Mouse (Mus musculus) forebrain, embryonic 15.5 days (tissue): ENCODE data around the gene Atp1a3. TPM values are rescaled to one million over a fixed set of nuclear protein-coding genes. Genes with fewer than 3 reads are reported as not detected.
A peak's percentile ranks its signal among the peaks of the same experiment; 100 is the strongest.

Experiments
- ATAC-seq: fragments of 200-750 bp; cut with Nextera tagmentation; replicated peaks from 2 replicates; pipeline ENCODE4 v1.8.0; 2017; ENCODE audit warnings: mild to moderate bottlenecking, moderate TSS enrichment, moderate library complexity
- H3K27ac ChIP-seq: fragments of 300-500 bp; sonication (generic); replicated peaks from 2 replicates; pipeline ENCODE4 v1.5.1; 2015; ENCODE audit warnings: mild to moderate bottlenecking, inconsistent platforms
- H3K27me3 ChIP-seq: fragments of 300-500 bp; sonication (generic); 2 replicates; pipeline ENCODE4 v1.6.1; 2015; ENCODE audit warnings: inconsistent platforms
- H3K36me3 ChIP-seq: fragments of 300-500 bp; sonication (generic); 2 replicates; pipeline ENCODE4 v1.6.1; 2015; ENCODE audit warnings: mild to moderate bottlenecking, inconsistent platforms
- H3K4me1 ChIP-seq: fragments of 300-500 bp; sonication (generic); 2 replicates; pipeline ENCODE4 v1.6.1; 2015; ENCODE audit warnings: inconsistent platforms
- H3K4me2 ChIP-seq: fragments of 300-500 bp; sonication (generic); replicated peaks from 2 replicates; pipeline ENCODE4 v1.6.1; 2015; ENCODE audit warnings: mild to moderate bottlenecking, inconsistent platforms
- H3K4me3 ChIP-seq: fragments of 300-500 bp; sonication (generic); 2 replicates; pipeline ENCODE4 v1.5.1; 2015; ENCODE audit warnings: mild to moderate bottlenecking, inconsistent platforms
- H3K9ac ChIP-seq: fragments of 300-500 bp; sonication (generic); replicated peaks from 2 replicates; pipeline ENCODE4 v1.6.1; 2015; ENCODE audit warnings: mild to moderate bottlenecking, inconsistent platforms
- H3K9me3 ChIP-seq: fragments of 300-500 bp; sonication (generic); 2 replicates; pipeline ENCODE4 v1.6.1; 2016; ENCODE audit warnings: inconsistent platforms
- WGBS: fragments of 180-500 bp; shearing (Covaris S2); methylation state at CpG from one replicate; pipeline ENCODE4 v1.1.7; 2015; ENCODE audit warnings: mixed read lengths; 5-methylcytosine and 5-hydroxymethylcytosine counted together
- polyA plus RNA-seq: library from polyadenylated mRNA; unstranded; fragments of >200 nt; fragmentation: Nextera tagmentation; extraction: Ambion mirVana; gene quantifications from 2 replicates; pipeline ENCODE4 v1.2.1, GENCODE M21; 2015

Atp1a3 gene
- polyA plus RNA-seq, 1 experiment from 2014 or later: 191 TPM

DNA sequence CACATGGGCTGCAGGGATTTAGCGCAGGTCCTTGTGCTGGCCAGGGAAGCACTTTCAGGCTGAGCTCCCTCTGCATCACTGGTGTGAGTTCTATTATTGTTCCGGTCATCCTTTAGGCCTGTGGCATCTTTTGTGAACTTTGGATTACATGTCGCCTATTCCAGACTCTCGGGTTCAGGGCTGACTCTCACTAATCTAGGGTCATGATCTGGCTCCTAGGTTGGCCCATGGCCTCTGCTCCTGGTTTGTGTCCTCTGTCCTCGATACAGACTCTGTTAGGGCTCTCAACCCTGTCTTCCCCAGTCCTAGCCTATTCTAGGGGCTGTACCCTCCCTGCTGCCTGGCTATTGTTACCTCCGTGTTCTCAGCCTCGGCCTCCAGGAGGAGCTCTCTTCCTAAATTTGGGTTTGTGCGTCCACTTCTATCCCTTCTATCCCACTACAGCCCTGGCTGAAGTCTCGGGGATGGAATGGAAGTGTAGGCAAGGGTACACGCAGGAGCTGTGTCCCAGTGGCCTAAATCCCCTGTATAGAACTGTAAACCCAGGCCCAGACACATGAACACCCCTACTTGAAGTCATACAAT, 20.2 kb upstream of the Atp1a3 start:
- H3K9ac ChIP-seq: no peak overlapping the region
- H3K4me1 ChIP-seq: no peaks in the 10 kb centered on the region
- H3K4me3 ChIP-seq: no peak overlapping the region
- no peak overlapping the region for H3K4me2 ChIP-seq
- H3K27ac ChIP-seq: no peak overlapping the region
- no peak; the same call in 1 of the 2 replicates for ATAC-seq
- H3K9me3 ChIP-seq: no peaks in the 10 kb centered on the region
- H3K36me3 ChIP-seq: peaks cover 48% of the 10 kb centered on the region
- H3K27me3 ChIP-seq: no peaks in the 10 kb centered on the region
- 59% methylated on average over 10 of the region's 10 CpGs for WGBS

DNA sequence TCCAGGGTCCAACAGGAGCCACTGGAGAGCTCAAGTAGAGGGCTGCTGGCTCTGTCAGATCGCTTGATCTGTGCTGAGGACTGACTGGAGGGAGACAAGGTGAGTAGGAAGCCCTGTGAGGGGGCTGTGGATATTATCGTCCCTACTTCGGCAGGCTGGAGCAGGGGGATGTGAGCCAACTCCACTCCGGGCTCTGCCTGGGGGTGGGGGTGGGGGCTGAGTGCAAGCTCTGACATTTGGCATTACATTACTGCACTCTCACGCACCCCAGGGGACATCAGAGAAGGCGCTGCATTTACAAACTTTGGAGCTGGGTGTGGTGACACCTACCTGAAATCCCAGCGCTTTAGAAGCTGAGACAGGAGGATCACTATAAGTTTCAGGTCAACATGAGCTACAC, 5.8 kb upstream of the Atp1a3 start:
- no peak for ATAC-seq
- H3K9ac ChIP-seq: no peak overlapping the region
- no peak overlapping the region for H3K27ac ChIP-seq
- no peak overlapping the region for H3K4me3 ChIP-seq
- 78% methylated on average over 7 of the region's 7 CpGs for WGBS
- H3K9me3 ChIP-seq: no peaks in the 10 kb centered on the region
- peaks cover 6% of the 10 kb centered on the region; the same call in 1 of the 2 replicates for H3K27me3 ChIP-seq
- H3K36me3 ChIP-seq: peaks cover 32% of the 10 kb centered on the region
- no peak overlapping the region for H3K4me2 ChIP-seq
- H3K4me1 ChIP-seq: peaks cover 44% of the 10 kb centered on the region

DNA sequence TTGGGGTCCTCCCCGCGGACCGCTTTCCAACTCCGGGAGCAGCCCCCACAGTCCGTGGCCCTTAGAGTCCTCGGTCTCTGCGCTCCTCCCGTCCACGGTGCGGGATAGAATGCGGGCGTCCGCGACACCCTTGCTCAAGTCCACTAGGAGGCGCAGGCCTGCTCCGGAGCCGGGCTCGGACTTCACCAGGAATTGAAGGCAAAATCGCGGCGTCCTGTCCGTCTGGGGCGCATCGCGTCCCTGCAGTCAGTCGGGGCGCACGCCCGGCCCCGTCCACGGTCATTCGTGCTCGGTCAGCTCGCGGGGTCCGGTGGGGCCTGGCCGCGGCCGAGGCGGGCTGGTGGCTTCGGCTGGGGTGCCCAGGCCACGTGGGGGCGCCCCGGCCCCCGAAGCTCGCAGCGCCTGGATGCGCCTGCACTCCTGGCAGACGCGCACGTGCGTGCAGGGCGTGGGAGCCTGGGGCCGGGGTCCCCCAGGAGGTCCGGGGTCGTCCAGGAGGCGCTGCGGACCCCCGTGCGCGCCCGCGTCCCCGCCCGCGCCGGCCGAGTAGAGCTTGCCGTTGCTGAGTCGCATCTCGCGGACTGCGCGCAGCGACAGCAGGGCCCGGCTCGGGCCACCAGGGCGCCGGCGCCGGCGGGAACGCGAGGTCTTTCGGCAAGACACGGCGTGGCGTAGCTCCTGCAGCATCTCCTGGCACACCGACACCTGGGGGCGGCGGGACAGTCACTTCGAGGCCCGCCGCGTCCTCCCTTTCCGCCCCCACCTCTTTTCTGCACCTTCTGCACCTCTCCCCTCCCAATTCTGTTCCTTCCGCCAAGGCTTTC, 4.5 kb upstream of the Atp1a3 start:
- ATAC-seq: no peak
- Histone ChIP-seq H3K4me1 (peaks cover 55% of the 10 kb centered on the region), H3K9me3 (no peaks in the 10 kb centered on the region), H3K4me3 (peak overlapping the region; percentile 34), H3K36me3 (peaks cover 23% of the 10 kb centered on the region), H3K27me3 (peaks cover 6% of the 10 kb centered on the region; the same call in 1 of the 2 replicates), H3K27ac (peak overlapping the region; percentile 92), H3K9ac (peak overlapping the region; percentile 52), H3K4me2 (peak overlapping the region; percentile 53)
- WGBS: 2% methylated on average over 67 of the region's 97 CpGs

DNA sequence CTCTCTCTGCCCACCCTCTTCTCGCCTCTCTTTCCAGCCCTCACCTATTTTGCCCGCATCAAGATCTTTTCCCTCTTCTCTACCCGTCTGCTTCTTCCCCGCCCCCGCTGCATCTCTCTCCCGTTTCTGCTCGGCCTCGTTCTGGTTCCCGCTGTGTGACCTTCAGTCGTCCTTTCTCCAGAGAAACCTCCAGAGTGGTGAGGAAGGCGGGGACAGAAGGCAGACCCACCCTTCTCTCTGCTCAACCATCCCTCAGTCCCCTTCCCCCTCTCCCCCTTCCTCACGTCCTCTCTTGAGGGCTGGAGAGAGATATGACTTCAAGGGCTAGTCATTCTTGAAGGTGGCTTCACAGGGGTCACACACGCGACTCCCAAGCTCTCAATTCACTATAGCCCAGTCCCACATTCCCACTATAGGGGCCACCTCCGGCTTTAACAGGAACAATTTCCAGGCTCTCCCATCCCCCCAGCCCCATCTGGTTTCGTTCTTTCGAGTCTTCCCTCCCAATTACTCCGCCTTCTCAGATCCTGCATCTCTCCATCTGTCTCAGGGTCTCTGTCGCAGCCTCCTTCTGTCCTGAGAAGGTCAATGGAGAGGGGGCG, 3.4 kb upstream of the Atp1a3 start:
- peak overlapping the region; percentile 53 for H3K4me2 ChIP-seq
- WGBS: 7% methylated on average over 20 of the region's 20 CpGs
- H3K4me3 ChIP-seq: peak overlapping the region; percentile 34
- peaks cover 58% of the 10 kb centered on the region for H3K4me1 ChIP-seq
- peak overlapping the region; percentile 52 for H3K9ac ChIP-seq
- peaks cover 6% of the 10 kb centered on the region; the same call in 1 of the 2 replicates for H3K27me3 ChIP-seq
- H3K9me3 ChIP-seq: no peaks in the 10 kb centered on the region
- peak overlapping the region; percentile 92 for H3K27ac ChIP-seq
- no peak; the same call in 1 of the 2 replicates for ATAC-seq
- H3K36me3 ChIP-seq: peaks cover 13% of the 10 kb centered on the region

DNA sequence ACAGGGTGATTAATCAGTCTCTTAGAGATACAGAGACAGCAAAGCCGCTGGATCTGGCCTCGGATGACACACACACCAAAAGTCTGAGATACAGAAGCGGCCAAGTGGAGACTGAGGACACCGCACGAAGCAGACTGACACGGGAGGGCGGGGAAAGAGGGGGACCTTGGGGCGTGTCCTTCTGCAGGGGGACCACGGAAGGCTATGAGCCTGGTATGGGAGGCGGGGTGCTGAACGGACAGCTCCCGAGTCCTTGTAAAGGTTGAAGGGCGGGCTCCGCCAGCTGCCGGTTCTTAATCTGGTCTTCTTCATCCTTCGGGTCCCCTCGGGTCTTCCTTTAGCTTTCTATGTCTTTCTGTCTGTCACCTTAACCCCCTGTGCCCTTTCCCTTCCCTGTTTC, 2.9 kb upstream of the Atp1a3 start:
- Histone ChIP-seq H3K36me3 (peaks cover 9% of the 10 kb centered on the region), H3K27me3 (peaks cover 6% of the 10 kb centered on the region; the same call in 1 of the 2 replicates), H3K9ac (peak overlapping the region; percentile 52), H3K27ac (peak overlapping the region; percentile 92), H3K9me3 (no peaks in the 10 kb centered on the region), H3K4me3 (peak overlapping the region; percentile 34), H3K4me1 (peaks cover 64% of the 10 kb centered on the region), H3K4me2 (peak overlapping the region; percentile 53)
- no peak for ATAC-seq
- 1% methylated on average over 17 of the region's 17 CpGs for WGBS

DNA sequence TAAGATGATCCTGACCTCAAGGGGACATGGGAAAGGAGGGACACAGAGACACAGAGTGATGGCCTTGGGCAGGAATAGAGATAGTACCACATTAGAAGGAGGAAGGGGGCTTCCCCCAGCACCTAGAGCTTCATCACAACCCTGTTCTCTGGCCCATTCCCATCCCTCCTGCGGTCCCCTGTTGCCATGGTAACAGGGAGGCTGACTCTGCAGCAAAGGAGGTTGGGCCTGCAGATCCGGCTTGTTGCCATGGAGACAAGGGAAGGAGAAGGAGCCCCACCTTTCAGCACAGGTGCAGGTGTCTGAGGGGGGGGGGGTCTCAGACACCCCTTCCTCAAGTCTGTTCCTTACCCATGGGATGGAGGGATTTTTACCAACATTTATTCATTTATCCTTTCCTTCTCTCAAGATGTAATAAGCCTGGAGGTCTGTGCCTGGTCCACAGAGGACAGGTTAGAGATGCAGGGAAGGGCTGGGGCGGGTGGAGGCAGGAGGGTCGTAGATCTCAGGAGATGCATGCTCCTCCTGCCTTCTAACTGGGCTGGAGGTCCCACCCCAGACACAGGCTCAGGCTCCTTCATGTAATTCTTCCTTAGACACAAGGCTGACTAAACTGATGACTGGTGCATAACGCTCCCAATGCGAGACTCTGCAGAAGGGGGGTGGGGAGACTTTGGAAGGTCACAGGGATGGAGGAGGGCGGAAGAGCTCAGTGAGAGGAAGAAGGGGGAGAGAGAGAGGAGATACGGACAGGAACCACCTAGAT, 2.0 kb upstream of the Atp1a3 start:
- H3K9me3 ChIP-seq: no peaks in the 10 kb centered on the region
- H3K4me3 ChIP-seq: peak overlapping the region; percentile 34
- H3K4me2 ChIP-seq: peak overlapping the region; percentile 53
- ATAC-seq: peak; percentile 20
- H3K4me1 ChIP-seq: peaks cover 73% of the 10 kb centered on the region
- peaks cover 5% of the 10 kb centered on the region for H3K36me3 ChIP-seq
- 10% methylated on average over 8 of the region's 8 CpGs for WGBS
- peaks cover 6% of the 10 kb centered on the region; the same call in 1 of the 2 replicates for H3K27me3 ChIP-seq
- H3K27ac ChIP-seq: peak overlapping the region; percentile 92
- H3K9ac ChIP-seq: peak overlapping the region; percentile 52

DNA sequence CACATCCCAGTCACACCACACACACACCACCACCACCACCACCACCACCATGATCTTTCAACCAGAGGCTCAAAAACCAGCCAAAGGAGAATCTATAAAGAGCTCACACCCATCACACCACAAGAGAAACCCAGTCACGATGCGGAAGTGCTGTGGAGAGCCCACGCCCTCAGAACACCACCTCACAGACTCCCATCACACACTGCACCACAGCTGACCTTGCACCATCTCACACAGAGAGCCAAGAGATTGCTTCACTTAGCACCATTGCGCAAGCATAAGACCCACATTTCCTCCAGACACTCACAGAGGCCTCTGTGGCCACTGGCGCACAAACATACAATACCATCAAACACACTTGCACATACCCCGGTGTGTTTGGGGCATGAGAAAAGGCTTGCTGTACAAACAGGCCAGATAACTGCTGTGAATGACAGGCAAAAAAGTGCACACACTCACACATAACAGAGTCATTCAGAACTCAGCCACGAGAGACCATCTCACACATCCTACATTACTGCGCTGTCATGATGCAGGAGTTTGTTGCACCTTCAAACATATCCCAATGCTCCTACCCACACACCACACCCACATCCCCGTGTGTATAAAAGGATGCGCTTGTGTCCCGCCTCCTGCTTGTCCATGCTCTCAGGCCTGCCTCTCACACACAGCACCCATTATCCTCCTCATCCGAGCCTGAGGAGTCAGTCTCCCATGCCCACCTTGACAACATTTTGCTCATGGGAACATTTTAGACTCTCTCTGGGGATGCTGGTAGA, 1.0 kb upstream of the Atp1a3 start:
- Histone ChIP-seq H3K4me3 (no peak overlapping the region), H3K4me2 (0 out of 2 replicates have a peak overlapping the region, but pooled peaks have one; percentile 53), H3K9ac (no peak overlapping the region), H3K27me3 (peaks cover 6% of the 10 kb centered on the region; the same call in 1 of the 2 replicates), H3K27ac (peak overlapping the region; percentile 92), H3K9me3 (no peaks in the 10 kb centered on the region), H3K4me1 (peaks cover 82% of the 10 kb centered on the region), H3K36me3 (no peaks in the 10 kb centered on the region)
- 75% methylated on average over 12 of the region's 12 CpGs for WGBS
- ATAC-seq: no peak

DNA sequence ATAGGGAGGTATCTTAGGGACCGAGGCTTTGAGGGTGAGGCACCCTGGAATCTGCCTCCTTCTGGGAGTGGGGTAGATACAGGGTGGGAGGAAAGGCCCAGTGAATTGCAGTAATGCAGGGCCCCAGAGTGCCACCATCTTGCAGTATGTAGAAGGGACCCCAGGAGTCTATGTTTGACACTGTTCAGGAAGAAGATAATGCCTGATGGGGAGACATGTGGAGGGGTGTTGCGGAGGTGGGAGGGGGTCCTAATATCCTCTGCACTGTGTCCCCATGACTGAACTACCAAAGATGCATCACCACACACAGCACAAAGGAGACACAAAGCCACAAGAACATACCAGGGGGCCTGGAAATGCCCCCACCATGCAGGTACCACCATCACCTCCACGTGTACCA, 413 bp upstream of the Atp1a3 start:
- H3K4me2 ChIP-seq: peak overlapping the region; percentile 87
- peaks cover 3% of the 10 kb centered on the region; the same call in 1 of the 2 replicates for H3K27me3 ChIP-seq
- no peaks in the 10 kb centered on the region for H3K36me3 ChIP-seq
- H3K4me1 ChIP-seq: peaks cover 82% of the 10 kb centered on the region
- no peaks in the 10 kb centered on the region for H3K9me3 ChIP-seq
- ATAC-seq: peak; percentile 27; the same call in 1 of the 2 replicates
- peak overlapping the region; percentile 84 for H3K4me3 ChIP-seq
- 67% methylated on average over 3 of the region's 3 CpGs for WGBS
- peak overlapping the region; percentile 91; the same call in 1 of the 2 replicates for H3K9ac ChIP-seq
- peak overlapping the region; percentile 92 for H3K27ac ChIP-seq

DNA sequence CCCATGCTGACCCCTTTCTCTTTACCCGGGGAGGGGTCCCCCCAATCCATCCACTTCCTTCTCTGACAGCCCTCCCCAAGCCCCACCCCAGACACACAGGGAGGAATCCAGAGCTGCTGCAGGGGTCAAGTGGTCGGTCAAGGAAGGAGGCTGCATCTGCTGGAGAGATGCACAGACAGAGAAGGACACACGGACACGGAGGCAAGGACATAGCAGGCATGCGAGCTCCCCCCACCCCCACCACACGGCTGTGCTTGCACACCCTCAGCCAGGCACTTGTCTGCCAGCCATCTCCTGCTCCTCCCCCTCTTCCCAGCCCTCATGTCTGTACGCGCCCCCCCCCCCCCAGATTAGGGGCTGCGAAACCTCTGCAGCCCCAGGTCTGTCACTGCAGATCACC, 952 bp downstream of the Atp1a3 start:
- Histone ChIP-seq H3K9ac (peak overlapping the region; percentile 91), H3K27me3 (peaks cover 3% of the 10 kb centered on the region; the same call in 1 of the 2 replicates), H3K9me3 (no peaks in the 10 kb centered on the region), H3K27ac (peak overlapping the region; percentile 92), H3K4me1 (peaks cover 71% of the 10 kb centered on the region), H3K36me3 (peaks cover 12% of the 10 kb centered on the region; the same call in 1 of the 2 replicates), H3K4me3 (peak overlapping the region; percentile 84), H3K4me2 (peak overlapping the region; percentile 87)
- no peak for ATAC-seq
- WGBS: 26% methylated on average over 9 of the region's 9 CpGs

DNA sequence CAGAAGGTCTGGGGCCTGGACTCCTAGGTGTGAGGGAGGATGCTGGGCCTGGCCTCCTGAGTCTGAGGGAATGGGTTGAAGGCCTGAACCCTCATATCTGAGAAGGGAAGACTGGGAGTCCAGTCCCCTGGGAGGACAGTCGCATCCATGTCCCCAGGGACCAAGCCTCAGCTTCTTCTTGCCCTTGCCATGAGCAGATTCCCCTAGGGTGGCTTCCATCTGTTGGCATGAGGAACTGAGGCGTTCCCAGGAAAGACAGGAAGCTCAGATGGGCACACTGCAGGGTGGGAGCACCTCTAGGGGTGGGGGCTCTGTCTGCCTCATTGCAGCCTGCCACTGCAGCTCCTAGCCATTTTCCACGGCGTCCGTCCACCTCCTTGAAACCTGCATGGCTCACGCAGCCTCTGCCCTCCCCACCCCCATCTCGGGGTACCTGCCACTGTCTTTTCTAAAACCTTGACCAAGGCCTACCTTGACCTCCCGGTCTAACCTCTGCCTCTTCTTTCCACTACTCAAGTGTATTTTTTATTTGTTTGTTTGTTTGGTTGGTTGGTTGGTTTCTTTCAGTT, 1.9 kb downstream of the Atp1a3 start:
- Histone ChIP-seq H3K27me3 (no peaks in the 10 kb centered on the region), H3K27ac (no peak overlapping the region; the same call in 1 of the 2 replicates), H3K9me3 (no peaks in the 10 kb centered on the region), H3K4me3 (peak overlapping the region; percentile 84), H3K4me1 (peaks cover 62% of the 10 kb centered on the region), H3K36me3 (peaks cover 16% of the 10 kb centered on the region; the same call in 1 of the 2 replicates), H3K9ac (peak overlapping the region; percentile 91), H3K4me2 (peak overlapping the region; percentile 87)
- 80% methylated on average over 8 of the region's 8 CpGs for WGBS
- no peak for ATAC-seq
